Mouse (Mus musculus) brain, adult 2 months (tissue): ENCODE measurements around the gene Creb3l2.

Experiments
- DNase-seq: peaks from one replicate; pipeline ENCODE4 v3.0.0; 2011; ENCODE audit warnings: low read depth, low spot score

The Creb3l2 gene

GRCm38 (mm10) chr6:37441251-37442011 lies 515 bp downstream of the Creb3l2 start:
- peak; percentile 24 for DNase-seq

GRCm38 (mm10) chr6:37440491-37441250 lies 1.3 kb downstream of the Creb3l2 start:
- DNase-seq = peak; percentile 28

- peak; percentile 47 for DNase-seq
These were observed 2.1 kb downstream of the Creb3l2 start for GRCm38 (mm10) chr6:37439676-37440490.

GRCm38 (mm10) chr6:37438510-37438909 lies 3.4 kb downstream of the Creb3l2 start:
- no peak for DNase-seq

GRCm38 (mm10) chr6:37437086-37437485 lies 4.9 kb downstream of the Creb3l2 start:
- DNase-seq = no peak

GRCm38 (mm10) chr6:37435391-37435790 lies 6.6 kb downstream of the Creb3l2 start:
- no peak for DNase-seq

GRCm38 (mm10) chr6:37429849-37430470 lies 12.0 kb downstream of the Creb3l2 start:
- no peak for DNase-seq

GRCm38 (mm10) chr6:37428947-37429346 lies 13.0 kb downstream of the Creb3l2 start:
- no peak for DNase-seq

- DNase-seq = no peak
These were observed 13.9 kb downstream of the Creb3l2 start for GRCm38 (mm10) chr6:37428044-37428443.

GRCm38 (mm10) chr6:37426615-37427014 lies 15.3 kb downstream of the Creb3l2 start:
- DNase-seq = no peak

GRCm38 (mm10) chr6:37425833-37426232 lies 16.1 kb downstream of the Creb3l2 start:
- DNase-seq = no peak

GRCm38 (mm10) chr6:37425075-37425474 lies 16.9 kb downstream of the Creb3l2 start:
- no peak for DNase-seq

- DNase-seq = no peak
These were observed 17.6 kb downstream of the Creb3l2 start for GRCm38 (mm10) chr6:37424374-37424773.

GRCm38 (mm10) chr6:37423386-37423785 lies 18.6 kb downstream of the Creb3l2 start:
- no peak for DNase-seq

- no peak for DNase-seq
These were observed 20.8 kb downstream of the Creb3l2 start for GRCm38 (mm10) chr6:37421124-37421523.

GRCm38 (mm10) chr6:37419445-37419941 lies 22.5 kb downstream of the Creb3l2 start:
- peak; percentile 95 for DNase-seq

- DNase-seq = peak; percentile 71
These were observed 23.0 kb downstream of the Creb3l2 start for GRCm38 (mm10) chr6:37418931-37419330.

GRCm38 (mm10) chr6:37416743-37417142 lies 25.2 kb downstream of the Creb3l2 start:
- no peak for DNase-seq

- DNase-seq = no peak
These were observed 26.4 kb downstream of the Creb3l2 start for GRCm38 (mm10) chr6:37415505-37415904.

- no peak for DNase-seq
These were observed 26.9 kb downstream of the Creb3l2 start for GRCm38 (mm10) chr6:37415034-37415433.

GRCm38 (mm10) chr6:37414576-37414975 lies 27.4 kb downstream of the Creb3l2 start:
- no peak for DNase-seq
